Mouse (Mus musculus): ENCODE results near the gene Soga1. TPM values are rescaled to one million over a fixed set of nuclear protein-coding genes. Genes with fewer than 3 reads are reported as not detected.

The Soga1 gene
- polyA plus RNA-seq, 1 experiment from 2014 or later, result 3.4 TPM

DNA sequence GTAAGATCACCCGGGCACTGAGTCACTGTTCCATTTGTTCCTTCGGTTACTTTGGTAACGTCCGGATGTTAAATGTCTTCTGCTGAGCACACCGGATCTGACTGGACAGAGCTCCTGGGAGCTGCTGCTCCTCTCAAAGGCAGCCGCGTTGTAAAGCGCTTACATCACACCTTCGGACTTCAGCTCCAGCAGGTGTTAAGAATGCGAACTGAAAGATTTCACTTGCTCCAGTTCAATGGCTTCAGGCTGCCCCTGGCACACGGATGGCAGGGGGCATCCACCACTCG lies 21.2 kb upstream of the Soga1 start:
- no peak for ATAC-seq
- no peaks in the 10 kb centered on the region for H3K9me3 ChIP-seq (replicated peaks)
- no peaks in the 10 kb centered on the region for H3K27me3 ChIP-seq (replicated peaks)
- no peaks in the 10 kb centered on the region for H3K4me1 ChIP-seq
- peaks cover 73% of the 10 kb centered on the region for H3K36me3 ChIP-seq
- no peak overlapping the region for H3K27ac ChIP-seq
- no peak overlapping the region for H3K9ac ChIP-seq
- no peak overlapping the region for H3K4me3 ChIP-seq
- 82% methylated on average over 12 of the region's 12 CpGs for WGBS (ENCODE audit: insufficient replicate concordance)
- H3K4me2 ChIP-seq, result no peak overlapping the region

DNA sequence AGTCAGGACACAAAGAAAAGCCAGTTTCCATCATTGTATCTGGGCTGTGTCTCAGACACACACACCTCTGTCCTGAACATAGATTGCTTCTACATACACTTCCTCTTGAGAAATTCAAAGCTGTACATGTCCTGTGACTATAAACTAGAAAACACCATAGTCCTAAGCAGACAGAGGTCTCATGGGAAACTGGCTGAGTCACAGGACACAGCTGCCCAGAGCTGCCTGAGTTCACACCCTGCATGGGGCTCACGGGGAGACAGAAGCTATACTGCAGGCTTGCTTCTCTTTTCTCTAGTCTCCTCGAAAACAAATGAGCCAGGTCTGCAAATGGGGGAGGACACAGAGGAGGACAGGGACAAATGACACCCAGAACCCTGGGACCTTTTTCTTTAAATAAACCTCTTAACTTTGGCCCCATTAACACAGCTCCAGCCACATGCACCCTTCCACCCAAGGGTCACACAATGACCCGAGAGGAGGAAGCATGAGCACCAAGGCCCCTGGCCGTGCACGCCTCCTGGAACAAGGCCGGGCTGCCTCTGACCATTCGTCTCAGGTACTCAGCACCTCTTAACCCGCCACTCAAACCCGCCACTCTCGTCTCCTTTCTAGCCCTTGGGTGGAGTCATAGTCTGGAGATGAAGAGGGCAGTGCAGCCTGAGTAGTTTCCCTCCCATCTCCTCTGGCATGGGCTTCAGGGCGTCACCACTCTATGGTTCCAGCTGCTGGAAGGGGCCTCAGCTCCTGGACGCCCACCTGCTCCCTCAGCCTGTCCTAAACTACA lies 20.7 kb upstream of the Soga1 start:
- no peaks in the 10 kb centered on the region for H3K27me3 ChIP-seq (replicated peaks)
- H3K36me3 ChIP-seq, result peaks cover 68% of the 10 kb centered on the region
- no peak overlapping the region for H3K9ac ChIP-seq
- H3K27ac ChIP-seq, result no peak overlapping the region
- WGBS (ENCODE audit: insufficient replicate concordance), result 75% methylated on average over 12 of the region's 12 CpGs
- H3K4me2 ChIP-seq, result no peak overlapping the region
- H3K9me3 ChIP-seq (replicated peaks), result no peaks in the 10 kb centered on the region
- no peak for ATAC-seq
- H3K4me3 ChIP-seq, result no peak overlapping the region
- no peaks in the 10 kb centered on the region for H3K4me1 ChIP-seq

GRCm38 (mm10) chr2:157095005-157095755 lies 16.1 kb upstream of the Soga1 start:
- 58% methylated on average over 9 of the region's 9 CpGs for WGBS (ENCODE audit: insufficient replicate concordance)
- Histone ChIP-seq H3K9me3 (replicated peaks) (no peaks in the 10 kb centered on the region), H3K27me3 (replicated peaks) (peaks cover 12% of the 10 kb centered on the region; the same call in 1 of the 2 replicates), H3K36me3 (peaks cover 30% of the 10 kb centered on the region), H3K9ac (no peak overlapping the region), H3K27ac (no peak overlapping the region), H3K4me1 (0 out of 2 replicates have a peak, but pooled peaks cover 3% of the 10 kb centered on the region), H3K4me3 (no peak overlapping the region), H3K4me2 (no peak overlapping the region)
- ATAC-seq, result no peak

DNA sequence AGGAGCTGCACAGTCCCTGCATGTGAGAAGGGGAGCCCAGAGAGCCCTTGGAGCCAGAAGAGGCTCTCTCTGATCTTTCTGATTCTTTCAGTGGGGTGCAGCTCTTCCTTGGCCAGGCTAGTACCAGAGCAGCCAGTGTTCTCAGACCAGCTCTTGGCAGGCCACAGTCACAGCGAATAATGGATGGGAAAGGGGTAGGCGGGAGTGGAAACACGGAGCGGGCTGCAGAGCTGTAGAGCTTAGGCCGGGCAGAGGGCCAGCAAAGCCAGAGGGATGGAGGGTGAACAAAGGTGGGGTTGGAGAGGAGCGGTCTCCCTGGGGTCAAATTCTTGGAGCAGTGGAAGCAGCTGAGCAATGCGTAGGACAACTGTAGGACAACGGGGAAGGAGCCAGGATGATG lies 13.0 kb upstream of the Soga1 start:
- Histone ChIP-seq H3K36me3 (0 out of 2 replicates have a peak, but pooled peaks cover 6% of the 10 kb centered on the region), H3K27ac (no peak overlapping the region), H3K9ac (no peak overlapping the region), H3K4me3 (no peak overlapping the region), H3K27me3 (replicated peaks) (peaks cover 12% of the 10 kb centered on the region), H3K9me3 (replicated peaks) (no peaks in the 10 kb centered on the region), H3K4me2 (no peak overlapping the region), H3K4me1 (peaks cover 11% of the 10 kb centered on the region; the same call in 1 of the 2 replicates)
- 66% methylated on average over 8 of the region's 8 CpGs for WGBS (ENCODE audit: insufficient replicate concordance)
- no peak for ATAC-seq

DNA sequence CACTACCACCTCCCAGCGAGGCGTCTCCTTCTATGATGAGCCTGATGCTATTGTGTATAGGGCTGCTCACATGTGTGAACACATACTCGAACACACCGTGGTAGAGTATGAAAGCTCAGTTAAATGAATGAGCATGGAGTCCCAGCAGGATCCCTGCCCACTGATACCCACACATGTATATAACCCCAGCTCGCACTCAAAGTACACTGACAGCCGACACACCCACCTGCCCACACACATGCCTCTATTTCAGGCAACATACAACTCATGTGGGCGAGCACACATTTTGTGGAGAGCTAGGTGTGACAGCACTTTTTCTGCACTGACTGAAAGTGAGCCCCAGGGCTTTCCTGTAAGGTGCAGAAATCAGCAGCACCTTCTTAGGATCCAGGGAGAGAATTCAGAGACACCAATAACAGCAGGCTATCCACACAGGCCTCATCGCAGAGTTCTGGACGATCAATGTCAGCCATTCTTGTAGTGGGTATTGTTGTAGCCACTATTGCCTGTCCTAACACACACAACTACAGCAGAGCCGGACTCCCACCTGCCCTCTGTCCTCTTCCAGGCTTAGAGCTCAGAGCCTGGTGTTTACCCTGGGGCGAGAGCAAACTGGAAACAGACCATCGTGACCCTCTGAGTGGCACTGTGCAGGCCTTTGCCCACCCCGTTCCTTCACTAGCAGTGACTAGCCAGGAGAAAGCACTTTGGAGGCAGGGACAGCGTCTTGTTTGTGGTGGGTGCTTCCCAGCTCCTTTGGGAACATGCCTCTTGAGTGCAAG lies 8.7 kb upstream of the Soga1 start:
- peaks cover 11% of the 10 kb centered on the region; the same call in 1 of the 2 replicates for H3K4me1 ChIP-seq
- no peaks in the 10 kb centered on the region for H3K36me3 ChIP-seq
- H3K4me2 ChIP-seq, result no peak overlapping the region
- H3K9me3 ChIP-seq (replicated peaks), result no peaks in the 10 kb centered on the region
- H3K27ac ChIP-seq, result no peak overlapping the region
- peaks cover 25% of the 10 kb centered on the region for H3K27me3 ChIP-seq (replicated peaks)
- 73% methylated on average over 14 of the region's 14 CpGs for WGBS (ENCODE audit: insufficient replicate concordance)
- no peak overlapping the region for H3K9ac ChIP-seq
- ATAC-seq, result peak; percentile 55; the same call in 1 of the 2 replicates
- no peak overlapping the region for H3K4me3 ChIP-seq

GRCm38 (mm10) chr2:157086796-157087195 lies 7.7 kb upstream of the Soga1 start, which contains the start of gene Tldc2:
Gene Tldc2, plus strand, starts transcription at chr2:157087055.
- Histone ChIP-seq H3K4me2 (no peak within 1 kb of the TSS), H3K9me3 (replicated peaks) (no peaks in the 10 kb centered on the region), H3K9ac (no peak within 1 kb of the TSS), H3K4me1 (peaks cover 12% of the 10 kb centered on the region; the same call in 1 of the 2 replicates), H3K27ac (no peak within 1 kb of the TSS), H3K36me3 (no peaks in the 10 kb centered on the region), H3K4me3 (no peak within 1 kb of the TSS), H3K27me3 (replicated peaks) (peaks cover 28% of the 10 kb centered on the region)
- WGBS (ENCODE audit: insufficient replicate concordance), result 78% methylated on average over 8 of the region's 8 CpGs
- ATAC-seq, result no peak

DNA sequence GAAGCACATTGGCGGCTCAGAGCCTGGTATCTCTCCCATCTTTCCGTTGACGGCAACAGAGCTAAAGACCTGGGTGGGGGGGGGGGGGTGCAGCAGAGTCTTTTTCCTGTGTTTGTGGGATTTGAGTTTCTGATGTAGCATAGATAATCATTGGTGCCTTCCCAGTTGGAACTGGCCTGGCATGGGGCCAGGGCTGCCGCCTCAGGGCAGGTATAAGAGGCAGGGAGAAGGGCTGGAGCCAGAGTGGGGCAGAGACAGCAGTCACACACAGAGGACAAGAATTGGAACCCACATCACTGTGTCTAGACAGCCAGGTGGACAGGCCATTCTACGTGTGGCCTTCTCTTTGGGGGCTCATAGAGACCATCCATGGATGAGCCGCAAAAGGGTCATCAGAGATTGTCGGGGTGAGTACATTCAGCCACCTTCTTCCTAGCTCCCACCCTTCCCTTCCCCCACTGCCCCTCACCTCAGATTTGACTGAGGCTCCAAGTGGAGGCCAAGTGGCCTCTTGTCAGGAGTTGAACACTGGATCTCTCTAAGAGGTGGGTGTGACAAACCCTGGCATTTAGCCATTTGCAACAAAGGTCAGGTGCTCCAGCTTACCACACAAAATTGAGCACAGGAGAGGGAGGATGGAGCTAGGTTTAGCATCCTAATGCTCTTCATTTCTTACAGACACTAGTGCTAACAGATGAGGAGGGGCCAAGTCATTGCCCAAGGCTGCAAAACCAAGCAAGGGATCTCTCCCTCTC lies 6.0 kb upstream of the Soga1 start:
- H3K27me3 ChIP-seq (replicated peaks), result peaks cover 40% of the 10 kb centered on the region
- H3K9me3 ChIP-seq (replicated peaks), result no peaks in the 10 kb centered on the region
- no peak for ATAC-seq
- WGBS (ENCODE audit: insufficient replicate concordance), result 66% methylated on average over 7 of the region's 7 CpGs
- no peak overlapping the region for H3K27ac ChIP-seq
- H3K4me2 ChIP-seq, result no peak overlapping the region
- peaks cover 12% of the 10 kb centered on the region; the same call in 1 of the 2 replicates for H3K4me1 ChIP-seq
- no peaks in the 10 kb centered on the region for H3K36me3 ChIP-seq
- no peak overlapping the region for H3K4me3 ChIP-seq
- H3K9ac ChIP-seq, result no peak overlapping the region

- Histone ChIP-seq H3K4me2 (no peak overlapping the region), H3K9ac (no peak overlapping the region), H3K27me3 (replicated peaks) (peaks cover 71% of the 10 kb centered on the region), H3K36me3 (no peaks in the 10 kb centered on the region), H3K27ac (no peak overlapping the region), H3K9me3 (replicated peaks) (no peaks in the 10 kb centered on the region), H3K4me1 (peaks cover 12% of the 10 kb centered on the region), H3K4me3 (no peak overlapping the region)
- ATAC-seq, result no peak
- 17% methylated on average over 7 of the region's 7 CpGs for WGBS (ENCODE audit: insufficient replicate concordance)
Observed at GRCm38 (mm10) chr2:157081960-157082359, 2.9 kb upstream of the Soga1 start.

DNA sequence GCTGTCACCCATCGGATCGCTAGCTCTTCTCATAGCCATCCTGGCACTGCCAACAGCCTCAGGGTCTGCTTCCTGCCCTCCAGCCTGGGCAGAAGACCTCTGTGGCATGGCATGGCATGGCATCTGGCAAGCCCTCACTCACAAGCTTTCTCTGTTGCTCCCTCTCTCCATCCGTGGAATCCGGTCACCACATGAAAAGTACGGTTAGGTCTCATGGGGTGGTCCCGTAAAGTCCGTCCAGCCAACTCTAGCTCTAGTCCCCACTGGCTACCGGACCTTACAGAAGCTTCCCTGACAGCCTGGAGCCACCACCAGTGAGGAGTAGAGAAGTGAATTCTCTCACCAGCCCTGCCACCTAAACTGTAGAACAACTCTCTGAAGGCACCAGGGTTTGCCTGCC lies 2.3 kb upstream of the Soga1 start:
- ATAC-seq, result no peak
- H3K27me3 ChIP-seq (replicated peaks), result peaks cover 77% of the 10 kb centered on the region
- 80% methylated on average over 8 of the region's 8 CpGs for WGBS (ENCODE audit: insufficient replicate concordance)

GRCm38 (mm10) chr2:157079701-157080180 lies 687 bp upstream of the Soga1 start:
- H3K4me3 ChIP-seq, result peak overlapping the region; percentile 61
- ATAC-seq, result peak; percentile 3; the same call in 1 of the 2 replicates
- H3K9ac ChIP-seq, result peak overlapping the region; percentile 70; the same call in 1 of the 2 replicates
- no peaks in the 10 kb centered on the region for H3K9me3 ChIP-seq (replicated peaks)
- peak overlapping the region; percentile 73 for H3K4me2 ChIP-seq
- no peak overlapping the region; the same call in 1 of the 2 replicates for H3K27ac ChIP-seq
- 12% methylated on average over 16 of the region's 16 CpGs for WGBS (ENCODE audit: insufficient replicate concordance)
- H3K4me1 ChIP-seq, result peaks cover 33% of the 10 kb centered on the region
- no peaks in the 10 kb centered on the region for H3K36me3 ChIP-seq
- peaks cover 85% of the 10 kb centered on the region for H3K27me3 ChIP-seq (replicated peaks)

More for the DNA sequence above, 2.3 kb upstream of the Soga1 start:
- Histone ChIP-seq H3K4me2 (no peak overlapping the region), H3K9ac (no peak overlapping the region), H3K27ac (no peak overlapping the region), H3K36me3 (no peaks in the 10 kb centered on the region), H3K4me1 (peaks cover 19% of the 10 kb centered on the region), H3K9me3 (replicated peaks) (no peaks in the 10 kb centered on the region), H3K4me3 (no peak overlapping the region)

Data from liver, embryonic 12.5 days (tissue).